Mouse (Mus musculus) intestine, embryonic 15.5 days (tissue): ENCODE results near the gene Srl. TPM values are rescaled to one million over a fixed set of nuclear protein-coding genes. Genes with fewer than 3 reads are reported as not detected.
"Not testable (repeated sequence)": the region's sequence is repeated elsewhere in the genome, so short reads cannot be mapped to it uniquely, and the experiment has no call there.

Experiments
- ATAC-seq: fragments of 200-750 bp; cut with Nextera tagmentation; 2 replicates; pipeline ENCODE4 v1.8.0; 2017; ENCODE audit warnings: moderate TSS enrichment, moderate library complexity
- H3K27ac ChIP-seq: fragments of 300-500 bp; sonication (generic); 2 replicates; pipeline ENCODE4 v1.5.1; 2015; ENCODE audit warnings: mild to moderate bottlenecking, inconsistent platforms
- H3K27me3 ChIP-seq: fragments of 300-500 bp; sonication (generic); replicated peaks from 2 replicates; pipeline ENCODE4 v1.6.1; 2015; ENCODE audit warnings: inconsistent platforms
- H3K36me3 ChIP-seq: fragments of 300-500 bp; sonication (generic); 2 replicates; pipeline ENCODE4 v1.6.1; 2015; ENCODE audit warnings: inconsistent platforms
- H3K4me1 ChIP-seq: fragments of 300-500 bp; sonication (generic); replicated peaks from 2 replicates; pipeline ENCODE4 v1.6.1; 2015; ENCODE audit warnings: inconsistent platforms
- H3K4me2 ChIP-seq: fragments of 300-500 bp; sonication (generic); replicated peaks from 2 replicates; pipeline ENCODE4 v1.6.1; 2015; ENCODE audit warnings: mild to moderate bottlenecking, inconsistent platforms
- H3K4me3 ChIP-seq: fragments of 300-500 bp; sonication (generic); replicated peaks from 2 replicates; pipeline ENCODE4 v1.5.1; 2015; ENCODE audit warnings: inconsistent platforms
- H3K9ac ChIP-seq: fragments of 300-500 bp; sonication (generic); 2 replicates; pipeline ENCODE4 v1.6.1; 2015; ENCODE audit warnings: inconsistent platforms
- H3K9me3 ChIP-seq: fragments of 300-500 bp; sonication (generic); 2 replicates; pipeline ENCODE4 v1.6.1; 2016; ENCODE audit warnings: inconsistent platforms
- WGBS: fragments of 180-500 bp; shearing (Covaris S2); methylation state at CpG from one replicate; pipeline ENCODE4 v1.1.7; 2015; 5-methylcytosine and 5-hydroxymethylcytosine counted together
- polyA plus RNA-seq: library from polyadenylated mRNA; unstranded; fragments of >200 nt; fragmentation: Nextera tagmentation; extraction: Ambion mirVana; gene quantifications from 2 replicates; pipeline ENCODE4 v1.2.1, GENCODE M21; 2015

Srl gene
- polyA plus RNA-seq, result 7.7 and 11.5 TPM in 2 replicates

GRCm38 (mm10) chr16:4541501-4542198 lies at the start of gene Srl:
TSS of gene Srl (minus strand) at chr16:4541816.
- H3K9me3 ChIP-seq, result no peaks in the 10 kb centered on the region
- peaks cover 5% of the 10 kb centered on the region; the same call in 1 of the 2 replicates for H3K36me3 ChIP-seq
- peak; percentile 98 for ATAC-seq
- no peak within 1 kb of the TSS for H3K27ac ChIP-seq
- peak within 1 kb of the TSS; percentile 37 for H3K9ac ChIP-seq
- H3K4me3 ChIP-seq, result peak within 1 kb of the TSS; percentile 44
- peak within 1 kb of the TSS; percentile 56 for H3K4me2 ChIP-seq
- no peaks in the 10 kb centered on the region for H3K27me3 ChIP-seq
- WGBS, result under 1% methylated on average over 43 of the region's 43 CpGs
- 0 out of 2 replicates have a peak, but pooled peaks cover 2% of the 10 kb centered on the region for H3K4me1 ChIP-seq

DNA sequence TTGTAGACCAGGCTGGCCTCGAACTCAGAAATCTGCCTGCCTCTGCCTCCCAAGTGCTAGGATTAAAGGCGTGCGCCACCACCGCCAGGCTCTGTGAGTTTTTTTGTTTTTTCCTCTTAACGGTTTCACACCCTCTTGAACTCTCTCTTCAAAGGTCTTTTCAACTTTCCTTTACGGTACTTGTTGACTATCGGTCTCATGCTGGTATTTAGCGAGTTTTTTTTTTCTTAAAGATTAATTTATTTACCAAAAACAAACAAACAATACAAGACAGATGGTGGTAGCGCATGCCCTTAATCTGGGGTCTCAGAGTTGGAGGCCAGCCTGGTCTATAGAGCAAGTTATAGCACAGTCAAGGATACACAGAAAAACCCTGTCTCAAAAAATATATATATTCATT lies 48.6 kb upstream of the Srl start:
- H3K4me3 ChIP-seq, result no peak overlapping the region
- H3K27me3 ChIP-seq, result no peaks in the 10 kb centered on the region
- WGBS, result 94% methylated on average over 9 of the region's 9 CpGs
- ATAC-seq, result no peak
- H3K4me1 ChIP-seq, result peaks cover 30% of the 10 kb centered on the region
- H3K27ac ChIP-seq, result no peak overlapping the region
- no peak overlapping the region for H3K4me2 ChIP-seq
- peaks cover 9% of the 10 kb centered on the region; the same call in 1 of the 2 replicates for H3K36me3 ChIP-seq
- no peak overlapping the region for H3K9ac ChIP-seq
- H3K9me3 ChIP-seq, result no peaks in the 10 kb centered on the region

DNA sequence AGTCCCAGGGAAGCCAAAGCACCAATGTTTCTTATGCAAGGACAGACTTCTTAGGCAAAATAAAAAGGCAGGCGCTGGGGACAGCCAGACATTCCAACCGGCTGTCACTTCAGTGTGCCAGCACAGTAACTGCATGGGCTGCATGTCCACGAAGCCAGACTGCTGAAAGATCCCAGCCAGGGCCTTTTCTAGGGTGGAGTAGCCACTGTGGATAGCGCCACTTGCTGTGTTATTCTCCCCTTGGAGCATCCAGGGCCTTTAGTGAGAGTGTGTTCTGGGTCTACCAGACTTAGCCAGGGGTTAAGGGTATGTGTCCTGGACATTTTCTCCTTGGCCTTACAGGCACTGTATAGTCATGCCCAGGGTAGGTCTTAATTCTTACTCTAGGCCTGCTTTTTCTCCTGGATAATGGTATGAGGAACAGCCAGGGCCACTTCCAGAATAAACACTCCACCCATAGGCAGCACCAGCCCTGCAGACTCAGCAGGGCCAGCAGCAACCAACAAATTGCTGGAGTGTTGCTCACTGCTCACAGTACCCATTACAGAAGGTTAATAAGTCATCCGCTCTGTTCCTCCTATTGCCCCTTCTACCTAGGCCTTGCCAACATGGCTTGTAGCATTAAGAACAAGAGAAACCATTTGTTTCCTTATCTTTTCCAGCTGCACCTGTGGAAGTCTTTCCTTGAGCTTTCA lies 46.0 kb upstream of the Srl start:
- no peak for ATAC-seq
- Histone ChIP-seq H3K27ac (peak overlapping the region; percentile 92), H3K36me3 (peaks cover 9% of the 10 kb centered on the region; the same call in 1 of the 2 replicates), H3K4me3 (no peak overlapping the region), H3K9ac (0 out of 2 replicates have a peak overlapping the region, but pooled peaks have one; percentile 24), H3K27me3 (no peaks in the 10 kb centered on the region), H3K9me3 (no peaks in the 10 kb centered on the region), H3K4me1 (peaks cover 25% of the 10 kb centered on the region), H3K4me2 (peak overlapping the region; percentile 77)
- WGBS, result 53% methylated on average over 5 of the region's 5 CpGs

- peaks cover 19% of the 10 kb centered on the region for H3K4me1 ChIP-seq
- H3K9me3 ChIP-seq, result no peaks in the 10 kb centered on the region
- H3K4me2 ChIP-seq, result peak overlapping the region; percentile 77
- peaks cover 9% of the 10 kb centered on the region; the same call in 1 of the 2 replicates for H3K36me3 ChIP-seq
- WGBS, result under 1% methylated on average over 43 of the region's 43 CpGs
- peak overlapping the region; percentile 39 for H3K4me3 ChIP-seq
- H3K27ac ChIP-seq, result peak overlapping the region; percentile 92
- H3K9ac ChIP-seq, result peak overlapping the region; percentile 44
- no peaks in the 10 kb centered on the region for H3K27me3 ChIP-seq
- peak; percentile 99 for ATAC-seq
Observed at GRCm38 (mm10) chr16:4586531-4587123, 45.0 kb upstream of the Srl start.

DNA sequence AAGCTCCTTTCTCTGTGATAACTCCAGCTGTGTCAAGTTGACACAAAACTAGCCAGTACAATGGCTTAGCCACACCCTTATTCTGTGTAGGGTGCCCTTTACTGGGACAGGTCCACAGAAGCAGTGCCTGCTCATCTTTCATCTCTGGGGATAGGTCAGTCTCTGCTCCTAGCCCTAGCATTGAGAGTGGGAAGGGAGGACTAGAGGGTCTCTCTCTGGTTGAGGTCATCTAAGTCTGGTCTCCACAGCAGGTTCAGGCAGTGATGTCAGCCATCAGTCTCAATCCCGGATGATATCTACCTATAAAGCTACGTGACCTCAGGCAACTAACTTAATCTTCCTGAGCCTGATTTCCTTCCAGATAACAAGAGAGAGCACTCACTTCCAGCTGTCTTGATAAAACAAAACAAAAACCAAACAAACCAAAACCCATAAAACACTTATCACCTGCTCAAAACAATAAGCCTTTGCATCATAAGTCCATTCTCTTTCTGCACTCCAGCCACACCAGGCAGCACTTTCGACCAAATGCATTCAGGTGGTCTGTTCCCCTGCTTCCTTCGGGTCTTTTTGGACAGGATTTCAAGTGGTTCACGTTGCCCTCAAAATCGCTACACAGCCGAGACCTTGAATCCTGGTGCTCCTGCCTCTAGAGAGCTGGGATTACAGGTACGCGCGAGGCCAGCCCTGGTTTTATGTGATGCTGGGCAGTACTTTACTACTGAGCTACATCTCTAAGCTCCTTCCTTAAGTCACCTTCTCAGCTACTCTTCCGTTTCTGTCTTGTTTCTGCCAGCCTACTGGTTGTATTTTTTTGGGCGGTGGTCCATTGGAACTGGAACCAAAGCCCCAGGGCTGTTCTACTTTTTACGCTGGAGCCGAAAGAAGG lies 44.3 kb upstream of the Srl start:
- peak overlapping the region; percentile 77 for H3K4me2 ChIP-seq
- 5% methylated on average over 14 of the region's 14 CpGs for WGBS
- peak; percentile 64 for ATAC-seq
- peak overlapping the region; percentile 44 for H3K9ac ChIP-seq
- peak overlapping the region; percentile 92 for H3K27ac ChIP-seq
- H3K27me3 ChIP-seq, result no peaks in the 10 kb centered on the region
- H3K9me3 ChIP-seq, result no peaks in the 10 kb centered on the region
- H3K4me3 ChIP-seq, result peak overlapping the region; percentile 39
- peaks cover 19% of the 10 kb centered on the region for H3K4me1 ChIP-seq
- peaks cover 8% of the 10 kb centered on the region; the same call in 1 of the 2 replicates for H3K36me3 ChIP-seq

GRCm38 (mm10) chr16:4584438-4584837 lies 42.8 kb upstream of the Srl start:
- no peak overlapping the region for H3K9ac ChIP-seq
- no peaks in the 10 kb centered on the region for H3K9me3 ChIP-seq
- H3K36me3 ChIP-seq, result peaks cover under 1% of the 10 kb centered on the region; the same call in 1 of the 2 replicates
- no peak overlapping the region for H3K4me3 ChIP-seq
- H3K27ac ChIP-seq, result no peak overlapping the region
- no peaks in the 10 kb centered on the region for H3K27me3 ChIP-seq
- peaks cover 19% of the 10 kb centered on the region for H3K4me1 ChIP-seq
- H3K4me2 ChIP-seq, result no peak overlapping the region
- WGBS, result 74% methylated on average over 5 of the region's 5 CpGs
- no peak for ATAC-seq

DNA sequence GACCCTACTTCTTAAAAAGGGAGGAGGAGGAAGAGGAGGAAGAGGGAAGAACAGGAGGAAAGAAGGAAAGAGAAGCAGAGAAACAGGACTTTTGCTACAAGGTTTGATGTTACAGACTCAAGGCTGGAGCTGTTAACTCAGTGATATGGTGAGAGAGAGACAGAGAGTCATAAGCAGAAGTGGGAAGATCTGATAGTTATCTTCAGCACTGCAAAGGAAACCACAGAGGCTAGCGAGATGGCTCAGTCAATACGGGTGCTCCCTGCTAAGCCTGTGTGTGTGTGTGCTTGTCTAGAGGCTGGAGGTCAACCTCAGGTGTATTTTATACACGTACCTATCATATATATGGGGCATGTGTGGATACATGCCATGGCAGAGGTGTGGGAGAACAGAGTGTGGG lies 42.2 kb upstream of the Srl start:
- Histone ChIP-seq H3K4me1 (peaks cover 22% of the 10 kb centered on the region), H3K9me3 (no peaks in the 10 kb centered on the region), H3K4me2 (no peak overlapping the region), H3K9ac (no peak overlapping the region), H3K27ac (no peak overlapping the region), H3K4me3 (no peak overlapping the region), H3K36me3 (no peaks in the 10 kb centered on the region), H3K27me3 (no peaks in the 10 kb centered on the region)
- 73% methylated on average over 3 of the region's 3 CpGs for WGBS
- no peak for ATAC-seq

DNA sequence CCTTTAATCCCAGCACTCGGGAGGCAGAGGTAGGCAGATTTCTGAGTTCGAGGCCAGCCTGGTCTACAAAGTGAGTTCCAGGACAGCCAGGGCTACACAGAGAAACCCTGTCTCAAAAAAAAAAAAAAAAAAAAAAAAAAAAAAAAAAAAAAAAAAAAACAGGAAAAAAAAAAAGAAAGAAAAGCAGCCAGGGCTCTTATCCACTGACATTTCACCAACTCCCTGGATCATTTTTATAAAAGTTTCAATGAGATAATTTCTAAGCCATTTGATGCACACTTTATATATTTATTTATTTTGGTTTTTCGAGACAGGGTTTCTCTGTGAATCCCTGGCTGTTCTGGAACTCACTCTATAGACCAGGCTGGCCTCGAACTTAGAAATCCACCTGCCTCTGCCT lies 39.6 kb upstream of the Srl start:
- whole genome bisulfite sequencing, result 83% methylated on average over 4 of the region's 4 CpGs
- ATAC-seq, result not testable (repeated sequence)

GRCm38 (mm10) chr16:4578630-4579029 lies 37.0 kb upstream of the Srl start:
- Histone ChIP-seq H3K4me2 (no peak overlapping the region), H3K27me3 (no peaks in the 10 kb centered on the region), H3K36me3 (no peaks in the 10 kb centered on the region), H3K27ac (no peak overlapping the region), H3K4me1 (0 out of 2 replicates have a peak, but pooled peaks cover 4% of the 10 kb centered on the region), H3K9me3 (no peaks in the 10 kb centered on the region), H3K4me3 (no peak overlapping the region), H3K9ac (no peak overlapping the region)
- no peak for ATAC-seq
- WGBS, result 54% methylated on average over 7 of the region's 7 CpGs

More for the DNA sequence above, 39.6 kb upstream of the Srl start:
- not testable (repeated sequence) for H3K4me2 ChIP-seq, H3K9me3 ChIP-seq, H3K9ac ChIP-seq, H3K36me3 ChIP-seq, H3K27me3 ChIP-seq, H3K27ac ChIP-seq, H3K4me3 ChIP-seq
- H3K4me1 ChIP-seq, result peaks cover 10% of the 10 kb centered on the region; the same call in 1 of the 2 replicates

GRCm38 (mm10) chr16:4576873-4577272 lies 35.3 kb upstream of the Srl start:
- H3K36me3 ChIP-seq, result no peaks in the 10 kb centered on the region
- H3K9ac ChIP-seq, result no peak overlapping the region
- H3K4me2 ChIP-seq, result no peak overlapping the region
- H3K4me3 ChIP-seq, result no peak overlapping the region
- H3K9me3 ChIP-seq, result no peaks in the 10 kb centered on the region
- no peak for ATAC-seq
- 0 out of 2 replicates have a peak, but pooled peaks cover 4% of the 10 kb centered on the region for H3K4me1 ChIP-seq
- 54% methylated on average over 2 of the region's 2 CpGs for WGBS
- no peaks in the 10 kb centered on the region for H3K27me3 ChIP-seq
- no peak overlapping the region for H3K27ac ChIP-seq

DNA sequence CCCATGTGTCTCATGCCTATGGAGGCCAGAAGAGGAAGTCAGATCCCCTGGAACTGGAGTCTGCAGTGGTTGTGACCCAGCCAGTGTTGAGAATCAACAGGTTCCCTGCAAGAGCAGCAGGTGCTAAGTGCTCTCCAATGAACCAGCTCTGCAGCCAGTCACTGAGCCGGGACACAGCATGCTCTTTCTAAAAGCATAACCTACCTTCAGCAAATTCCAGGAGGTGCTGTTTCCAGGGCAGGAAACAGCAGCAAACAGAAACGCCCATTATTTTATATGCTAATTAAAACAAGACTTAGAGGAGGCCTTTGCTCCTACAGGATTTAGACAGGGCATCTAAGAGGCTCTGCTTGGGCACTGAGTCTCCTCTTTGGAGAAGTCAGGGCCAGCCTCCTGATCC lies 34.4 kb upstream of the Srl start:
- Histone ChIP-seq H3K9ac (no peak overlapping the region), H3K4me3 (no peak overlapping the region), H3K27me3 (no peaks in the 10 kb centered on the region), H3K4me1 (0 out of 2 replicates have a peak, but pooled peaks cover 4% of the 10 kb centered on the region), H3K36me3 (no peaks in the 10 kb centered on the region), H3K27ac (no peak overlapping the region), H3K9me3 (no peaks in the 10 kb centered on the region), H3K4me2 (no peak overlapping the region)
- 67% methylated on average over 2 of the region's 2 CpGs for WGBS
- no peak for ATAC-seq
